Mouse (Mus musculus): ENCODE data around the gene Dhrs7c. TPM values are rescaled to one million over a fixed set of nuclear protein-coding genes. Genes with fewer than 3 reads are reported as not detected.
A peak's percentile ranks its signal among the peaks of the same experiment; 100 is the strongest.

The Dhrs7c gene
- polyA plus RNA-seq (2016; fragmentation: Nextera tagmentation; extraction: Ambion mirVana) = not detected in 2 replicates

- H3K4me3 ChIP-seq = no peak within 1 kb of the TSS
- H3K36me3 ChIP-seq = no peaks in the 10 kb centered on the region
- no peaks in the 10 kb centered on the region for H3K9me3 ChIP-seq (replicated peaks)
- H3K27ac ChIP-seq (replicated peaks) = no peak within 1 kb of the TSS
- no peak for DNase-seq (ENCODE audit: low spot score)
- H3K27me3 ChIP-seq (ENCODE audit: low read depth, poor library complexity, severe bottlenecking) = no peaks in the 10 kb centered on the region
- WGBS = 88% methylated on average over 7 of the region's 7 CpGs
- no peaks in the 10 kb centered on the region for H3K4me1 ChIP-seq
Measured at GRCm38 (mm10) chr11:67797931-67798330, at the start of gene Dhrs7c. TSS of gene Dhrs7c (plus strand) at chr11:67798187.

- H3K36me3 ChIP-seq = no peaks in the 10 kb centered on the region
- no peaks in the 10 kb centered on the region for H3K4me1 ChIP-seq
- no peaks in the 10 kb centered on the region for H3K27me3 ChIP-seq (ENCODE audit: low read depth, poor library complexity, severe bottlenecking)
- 100% methylated on average over 1 of the region's 1 CpGs for WGBS
- H3K4me3 ChIP-seq = no peak overlapping the region
- H3K27ac ChIP-seq (replicated peaks) = no peak overlapping the region
- no peak for DNase-seq (ENCODE audit: low spot score)
- H3K9me3 ChIP-seq (replicated peaks) = no peaks in the 10 kb centered on the region
Measured at GRCm38 (mm10) chr11:67756287-67756686, 41.7 kb upstream of the Dhrs7c start.

- no peak overlapping the region for H3K27ac ChIP-seq (replicated peaks)
- no peaks in the 10 kb centered on the region for H3K36me3 ChIP-seq
- no peaks in the 10 kb centered on the region for H3K9me3 ChIP-seq (replicated peaks)
- no peaks in the 10 kb centered on the region for H3K27me3 ChIP-seq (ENCODE audit: low read depth, poor library complexity, severe bottlenecking)
- DNase-seq (ENCODE audit: low spot score) = no peak
- H3K4me3 ChIP-seq = no peak overlapping the region
- WGBS = 75% methylated on average over 15 of the region's 15 CpGs
- H3K4me1 ChIP-seq = no peaks in the 10 kb centered on the region
Measured at GRCm38 (mm10) chr11:67757373-67758167, 40.4 kb upstream of the Dhrs7c start.

- Histone ChIP-seq H3K9me3 (replicated peaks) (no peaks in the 10 kb centered on the region), H3K27ac (replicated peaks) (no peak within 1 kb of the TSS), H3K27me3 (ENCODE audit: low read depth, poor library complexity, severe bottlenecking) (no peaks in the 10 kb centered on the region), H3K36me3 (no peaks in the 10 kb centered on the region), H3K4me3 (no peak within 1 kb of the TSS), H3K4me1 (no peaks in the 10 kb centered on the region)
- 86% methylated on average over 14 of the region's 14 CpGs for WGBS
- DNase-seq (ENCODE audit: low spot score) = no peak
Measured at GRCm38 (mm10) chr11:67771053-67771452, 26.9 kb upstream of the Dhrs7c start, which contains the start of gene Glp2r. TSS of gene Glp2r (minus strand) at chr11:67771153.

GRCm38 (mm10) chr11:67771691-67772090 lies 26.3 kb upstream of the Dhrs7c start:
- Histone ChIP-seq H3K36me3 (no peaks in the 10 kb centered on the region), H3K27me3 (ENCODE audit: low read depth, poor library complexity, severe bottlenecking) (no peaks in the 10 kb centered on the region), H3K4me1 (no peaks in the 10 kb centered on the region), H3K9me3 (replicated peaks) (no peaks in the 10 kb centered on the region), H3K4me3 (no peak overlapping the region), H3K27ac (replicated peaks) (no peak overlapping the region)
- WGBS = 82% methylated on average over 2 of the region's 2 CpGs
- DNase-seq (ENCODE audit: low spot score) = no peak

- peak; percentile 40 for DNase-seq (ENCODE audit: low spot score)
- Histone ChIP-seq H3K4me3 (no peak overlapping the region), H3K27ac (replicated peaks) (no peak overlapping the region), H3K27me3 (ENCODE audit: low read depth, poor library complexity, severe bottlenecking) (no peaks in the 10 kb centered on the region), H3K36me3 (no peaks in the 10 kb centered on the region), H3K4me1 (no peaks in the 10 kb centered on the region), H3K9me3 (replicated peaks) (no peaks in the 10 kb centered on the region)
- 37% methylated on average over 8 of the region's 8 CpGs for WGBS
Measured at GRCm38 (mm10) chr11:67772577-67772976, 25.4 kb upstream of the Dhrs7c start.

GRCm38 (mm10) chr11:67774379-67774778 lies 23.6 kb upstream of the Dhrs7c start, which contains the start of gene Gsg1l2:
TSS of gene Gsg1l2 (plus strand) at chr11:67774608.
- H3K27me3 ChIP-seq (ENCODE audit: low read depth, poor library complexity, severe bottlenecking) = no peaks in the 10 kb centered on the region
- H3K9me3 ChIP-seq (replicated peaks) = no peaks in the 10 kb centered on the region
- WGBS = 85% methylated on average over 12 of the region's 12 CpGs
- H3K4me3 ChIP-seq = no peak within 1 kb of the TSS
- H3K27ac ChIP-seq (replicated peaks) = no peak within 1 kb of the TSS
- no peaks in the 10 kb centered on the region for H3K4me1 ChIP-seq
- no peak for DNase-seq (ENCODE audit: low spot score)
- no peaks in the 10 kb centered on the region for H3K36me3 ChIP-seq

GRCm38 (mm10) chr11:67790182-67790581 lies 7.8 kb upstream of the Dhrs7c start:
- Histone ChIP-seq H3K4me3 (no peak overlapping the region), H3K36me3 (no peaks in the 10 kb centered on the region), H3K27me3 (ENCODE audit: low read depth, poor library complexity, severe bottlenecking) (no peaks in the 10 kb centered on the region), H3K27ac (replicated peaks) (no peak overlapping the region), H3K9me3 (replicated peaks) (no peaks in the 10 kb centered on the region), H3K4me1 (no peaks in the 10 kb centered on the region)
- WGBS = 86% methylated on average over 11 of the region's 11 CpGs
- no peak for DNase-seq (ENCODE audit: low spot score)

- DNase-seq (ENCODE audit: low spot score) = no peak
- Histone ChIP-seq H3K36me3 (no peaks in the 10 kb centered on the region), H3K27me3 (ENCODE audit: low read depth, poor library complexity, severe bottlenecking) (no peaks in the 10 kb centered on the region)
Measured at GRCm38 (mm10) chr11:67800130-67800723, 2.2 kb downstream of the Dhrs7c start.

GRCm38 (mm10) chr11:67801169-67801568 lies 3.2 kb downstream of the Dhrs7c start:
- no peaks in the 10 kb centered on the region for H3K36me3 ChIP-seq
- DNase-seq (ENCODE audit: low spot score) = no peak
- no peak overlapping the region for H3K27ac ChIP-seq (replicated peaks)
- H3K9me3 ChIP-seq (replicated peaks) = no peaks in the 10 kb centered on the region
- WGBS = 89% methylated on average over 8 of the region's 8 CpGs
- H3K27me3 ChIP-seq (ENCODE audit: low read depth, poor library complexity, severe bottlenecking) = no peaks in the 10 kb centered on the region
- no peaks in the 10 kb centered on the region for H3K4me1 ChIP-seq
- H3K4me3 ChIP-seq = no peak overlapping the region

More at GRCm38 (mm10) chr11:67800130-67800723, 2.2 kb downstream of the Dhrs7c start:
- Histone ChIP-seq H3K9me3 (replicated peaks) (no peaks in the 10 kb centered on the region), H3K4me3 (no peak overlapping the region), H3K4me1 (no peaks in the 10 kb centered on the region), H3K27ac (replicated peaks) (no peak overlapping the region)

- Histone ChIP-seq H3K27ac (replicated peaks) (no peak overlapping the region), H3K4me1 (no peaks in the 10 kb centered on the region), H3K4me3 (no peak overlapping the region), H3K9me3 (replicated peaks) (no peaks in the 10 kb centered on the region), H3K36me3 (no peaks in the 10 kb centered on the region), H3K27me3 (ENCODE audit: low read depth, poor library complexity, severe bottlenecking) (no peaks in the 10 kb centered on the region)
- DNase-seq (ENCODE audit: low spot score) = no peak
- WGBS = 75% methylated on average over 1 of the region's 1 CpGs
Measured at GRCm38 (mm10) chr11:67805538-67805937, 7.6 kb downstream of the Dhrs7c start.

- 88% methylated on average over 11 of the region's 11 CpGs for WGBS
- Histone ChIP-seq H3K27ac (replicated peaks) (no peak overlapping the region), H3K36me3 (no peaks in the 10 kb centered on the region), H3K9me3 (replicated peaks) (no peaks in the 10 kb centered on the region), H3K4me3 (no peak overlapping the region), H3K27me3 (ENCODE audit: low read depth, poor library complexity, severe bottlenecking) (no peaks in the 10 kb centered on the region), H3K4me1 (no peaks in the 10 kb centered on the region)
- DNase-seq (ENCODE audit: low spot score) = no peak
Measured at GRCm38 (mm10) chr11:67806832-67807597, 9.0 kb downstream of the Dhrs7c start.

Data from midbrain, embryonic 10.5 days (tissue).